Mouse (Mus musculus) gonadal fat pad, adult 2 months (tissue): ENCODE data around the gene Drosha. TPM values are rescaled to one million over a fixed set of nuclear protein-coding genes. Genes with fewer than 3 reads are reported as not detected.
"Not testable (repeated sequence)": the region's sequence is repeated elsewhere in the genome, so short reads cannot be mapped to it uniquely, and the experiment has no call there.

Experiments
- DNase-seq: peaks from one replicate; pipeline ENCODE4 v3.0.0-alpha.2; 2012; ENCODE audit warnings: low read depth
- polyA plus RNA-seq: library from polyadenylated mRNA; depleted of rRNA; stranded (reverse); fragments of >200 nt; gene quantifications from 2 replicates; pipeline ENCODE4 v1.2.3, GENCODE M21; 2012; rRNA removed

Drosha gene
- polyA plus RNA-seq, 1 experiment: 11.3 TPM

DNA sequence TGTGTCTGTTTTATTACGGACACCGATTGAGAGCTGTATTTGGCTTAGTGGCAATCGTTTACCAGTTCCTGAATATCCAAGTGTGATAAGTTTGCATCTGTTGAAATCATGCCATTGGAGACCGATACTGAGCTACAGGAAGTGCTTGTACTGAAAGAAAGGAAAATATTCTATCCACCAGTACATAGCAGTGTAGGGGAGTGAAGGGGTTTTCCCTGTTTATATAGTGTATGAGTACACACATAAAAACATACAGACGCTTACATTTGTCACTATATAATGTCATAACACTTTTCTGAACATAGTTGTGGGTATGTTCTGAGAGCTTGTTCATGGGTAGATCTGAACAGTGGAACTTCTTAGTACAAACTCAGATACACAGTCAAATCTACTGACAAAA lies 106.9 kb downstream of the Drosha start:
- no peak for DNase-seq

GRCm38 (mm10) chr15:12936217-12936732 lies 111.7 kb downstream of the Drosha start:
- DNase-seq: no peak

DNA sequence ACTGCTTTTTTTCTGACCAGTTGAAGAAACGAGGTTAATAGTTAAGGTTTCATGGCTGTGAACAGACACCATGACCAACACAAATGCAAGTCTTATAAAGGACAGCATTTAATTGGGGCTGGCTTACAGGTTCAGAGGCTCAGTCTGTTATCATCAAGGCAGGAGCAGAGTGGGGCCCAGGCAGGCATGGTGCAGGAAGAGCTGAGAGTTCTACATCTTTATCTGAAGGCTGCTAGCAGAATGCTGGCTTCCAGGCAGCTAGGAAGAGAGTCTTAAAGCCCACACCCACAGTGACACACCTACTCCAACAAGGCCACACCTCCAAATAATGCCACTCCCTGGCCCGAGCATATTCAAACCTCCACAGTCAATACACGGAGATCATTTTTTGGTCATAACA lies 112.7 kb downstream of the Drosha start:
- not testable (repeated sequence) for DNase-seq

DNA sequence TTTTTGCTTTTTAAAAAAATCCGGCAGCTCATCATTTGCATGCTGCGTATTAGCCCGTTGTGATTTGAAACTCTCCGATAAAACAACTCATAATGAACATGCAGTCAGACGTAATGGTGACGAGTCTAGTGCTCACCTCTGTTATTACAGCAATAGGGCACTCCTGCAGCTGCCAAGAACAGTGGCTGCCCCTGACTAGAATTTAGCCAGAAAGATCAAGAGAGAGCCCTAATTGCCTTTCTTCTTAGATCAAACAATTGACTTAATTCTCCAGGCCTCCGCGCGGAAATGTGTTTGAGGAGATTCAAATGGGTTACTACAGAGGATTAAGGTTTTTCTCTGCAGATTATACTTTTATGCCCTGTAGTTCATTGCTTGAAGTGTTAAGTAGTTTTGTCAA lies 116.5 kb downstream of the Drosha start:
- DNase-seq: no peak

GRCm38 (mm10) chr15:12941651-12942180 lies 117.1 kb downstream of the Drosha start:
- no peak for DNase-seq

DNA sequence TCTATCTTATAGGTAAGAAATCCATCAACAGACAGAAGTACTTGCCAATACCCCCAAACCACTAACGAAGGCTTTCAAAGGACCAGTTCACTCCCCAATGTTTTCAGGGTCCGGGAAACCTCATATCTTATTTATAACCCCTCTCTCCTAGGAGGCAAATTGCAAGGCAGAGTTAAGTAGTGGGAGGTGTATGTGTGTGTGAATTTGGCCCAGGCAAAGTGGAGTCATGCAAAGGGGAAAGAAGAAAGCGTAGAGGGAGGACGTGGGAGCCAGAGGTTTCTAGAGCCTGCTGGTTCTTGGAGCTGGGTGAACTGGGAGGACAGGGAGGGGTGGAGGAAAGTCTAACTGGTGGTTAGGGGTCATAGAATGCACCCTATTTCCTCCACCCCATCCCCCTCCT lies 117.8 kb downstream of the Drosha start:
- DNase-seq: no peak

DNA sequence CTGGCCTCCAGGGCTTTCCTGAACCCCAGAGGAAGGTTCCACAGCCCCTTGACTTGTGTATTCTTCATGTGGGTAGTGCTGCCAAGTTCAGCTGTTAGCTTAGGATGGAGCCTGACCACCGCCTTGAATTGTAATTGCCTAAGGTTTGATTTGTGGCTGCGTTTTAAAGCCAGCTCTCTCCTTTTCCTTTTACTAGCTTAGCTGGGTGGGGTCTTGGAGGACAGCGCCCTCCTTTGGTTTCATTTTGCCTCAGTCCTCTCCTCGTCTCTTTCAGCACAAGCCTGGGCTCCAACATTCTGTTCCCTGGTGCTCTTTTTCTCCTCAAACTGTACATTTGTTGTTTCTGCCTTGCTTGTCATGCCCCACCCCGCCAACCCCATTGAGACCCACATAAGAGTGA lies 133.4 kb downstream of the Drosha start:
- DNase-seq: no peak

- no peak for DNase-seq
Measured at GRCm38 (mm10) chr15:12962179-12962578, 137.6 kb downstream of the Drosha start.

- DNase-seq: no peak
Measured at GRCm38 (mm10) chr15:12965209-12965608, 140.6 kb downstream of the Drosha start.

DNA sequence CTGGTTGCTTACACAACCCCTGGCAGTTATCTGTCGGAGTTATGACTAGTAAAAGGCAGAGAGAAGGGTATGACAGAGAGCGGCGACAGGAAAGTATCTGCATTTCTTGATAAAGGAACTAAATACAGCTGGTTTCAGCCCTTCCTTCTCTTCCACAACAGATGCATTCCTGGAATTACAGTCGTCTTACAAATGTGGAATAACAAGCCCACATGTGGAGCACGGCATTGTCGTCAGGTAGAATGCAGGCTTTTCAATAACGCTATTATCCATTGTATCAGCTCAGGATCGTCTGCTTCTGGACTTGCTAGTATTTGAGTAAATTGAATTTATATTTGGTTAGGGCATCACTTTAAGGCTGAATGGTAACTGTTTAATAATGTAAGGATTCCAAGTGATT lies 144.2 kb downstream of the Drosha start:
- DNase-seq: no peak

DNA sequence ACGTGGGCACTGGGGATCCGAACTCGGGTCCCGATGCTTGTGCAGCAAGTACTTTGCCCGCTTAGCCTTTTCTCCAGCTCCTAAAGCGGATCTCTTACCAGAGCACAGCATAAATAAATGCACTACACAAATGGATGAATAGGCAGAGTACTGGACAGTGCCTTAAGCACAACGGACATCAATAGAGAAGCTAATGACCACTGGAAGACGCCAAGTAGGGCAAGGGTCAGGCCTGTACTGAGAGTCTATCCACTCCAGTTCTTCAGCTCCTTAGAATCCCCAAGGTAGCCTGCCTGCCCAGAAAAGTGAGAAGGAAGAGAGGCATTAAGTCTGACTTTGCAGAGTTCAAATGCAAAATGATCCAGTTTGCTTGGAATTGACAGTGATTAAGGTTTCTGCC lies 147.8 kb downstream of the Drosha start:
- no peak for DNase-seq

Other genes starting within 250 kb of the Drosha start
- 17.6 and 23.9 TPM in 2 replicates for gene Pdzd2, start 84.9 kb upstream of the Drosha start, polyA plus RNA-seq
- 11.0 and 12.0 TPM in 2 replicates for gene 6030458C11Rik, start 166 bp upstream of the Drosha start, polyA plus RNA-seq